Mouse (Mus musculus) retina, postnatal 1 day (tissue): ENCODE data around the gene Ppp1r26.

Experiments
- DNase-seq: peaks from one replicate; pipeline ENCODE4 v3.0.0-alpha.2; 2012

Gene Ppp1r26

GRCm38 (mm10) chr2:28446515-28447314, at the start of gene Ppp1r26:
Gene Ppp1r26, plus strand, starts transcription at chr2:28446800.
- DNase-seq, result peak; percentile 81

DNA sequence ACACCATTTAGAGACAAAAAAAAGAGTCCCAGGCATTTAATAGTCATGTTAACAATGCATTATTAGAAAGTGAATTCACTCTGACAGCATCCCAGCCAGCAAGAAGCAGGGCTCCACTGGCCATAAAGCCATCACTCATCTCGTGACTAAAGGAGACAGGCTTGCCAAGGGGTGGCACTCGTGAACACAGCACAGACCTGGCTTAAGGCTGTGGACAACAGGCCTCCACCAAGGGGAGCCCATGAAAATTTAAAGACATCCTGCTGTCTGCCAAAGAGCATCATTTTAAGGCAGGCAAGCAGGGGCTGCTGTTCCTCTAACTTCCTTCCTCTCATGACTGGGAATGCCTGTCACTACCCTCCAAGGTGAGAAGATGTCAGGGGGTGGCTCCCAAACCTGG, 49.7 kb upstream of the Ppp1r26 start:
- peak; percentile 31 for DNase-seq

DNA sequence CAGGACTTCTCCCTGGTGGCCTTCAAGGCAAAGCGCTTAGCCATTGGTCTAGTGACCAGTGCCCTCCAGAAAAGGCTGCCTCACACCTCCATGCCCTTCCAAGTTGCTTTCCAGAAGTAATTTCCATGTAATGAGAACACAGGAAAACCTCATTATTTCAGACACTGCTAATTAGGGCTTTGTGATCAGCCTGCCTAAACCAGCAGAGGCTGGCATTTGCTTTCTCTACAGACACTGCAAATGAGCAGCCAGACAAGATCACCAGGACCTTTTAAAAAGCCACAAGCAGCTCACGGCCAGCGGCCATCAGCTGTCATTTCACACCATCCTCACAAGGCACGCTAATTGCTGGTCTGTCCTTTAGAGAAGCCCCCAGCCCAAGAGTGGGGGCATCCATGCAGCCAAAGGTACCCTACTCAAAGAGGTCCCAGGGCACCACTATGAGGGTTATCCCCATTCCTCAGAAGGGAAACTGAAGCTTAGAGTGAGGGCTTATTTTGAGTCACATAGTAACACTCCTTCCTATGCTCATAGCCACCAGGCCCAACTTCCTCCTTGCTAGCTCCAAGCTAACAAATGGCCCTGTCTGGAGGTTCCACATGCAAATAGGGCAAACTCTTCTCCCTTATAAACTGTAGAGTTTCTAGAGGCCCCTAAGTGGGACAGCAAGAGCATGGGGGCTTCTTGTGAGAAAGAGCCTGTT, 49.0 kb upstream of the Ppp1r26 start:
- peak; percentile 79 for DNase-seq

DNA sequence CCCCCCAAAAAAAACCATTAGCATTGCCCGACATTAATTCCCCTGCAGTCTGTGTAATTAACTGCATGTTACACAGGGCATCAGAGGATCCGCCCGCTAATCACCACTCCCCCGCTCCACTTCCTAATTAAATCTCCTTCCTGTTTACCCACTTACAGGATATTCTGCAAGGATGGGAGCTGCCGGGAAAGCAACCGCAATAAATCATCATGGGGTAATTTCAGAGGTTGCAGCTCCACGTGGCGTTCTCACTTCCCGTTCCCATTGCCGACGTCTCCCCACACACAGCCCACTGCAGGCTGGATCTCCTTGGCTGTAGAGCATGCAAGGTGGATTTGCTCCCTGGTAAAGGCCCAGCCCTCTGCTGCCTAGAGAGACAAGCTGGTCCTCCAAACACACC, 45.0 kb upstream of the Ppp1r26 start:
- peak; percentile 73 for DNase-seq

- DNase-seq, result no peak
Observed at GRCm38 (mm10) chr2:28402128-28402527, 44.5 kb upstream of the Ppp1r26 start.

GRCm38 (mm10) chr2:28407796-28408195, 38.8 kb upstream of the Ppp1r26 start:
- DNase-seq, result no peak

- DNase-seq, result no peak
Observed at GRCm38 (mm10) chr2:28409144-28409543, 37.5 kb upstream of the Ppp1r26 start.

GRCm38 (mm10) chr2:28409566-28409965, 37.0 kb upstream of the Ppp1r26 start:
- peak; percentile 76 for DNase-seq

- DNase-seq, result peak; percentile 60
Observed at GRCm38 (mm10) chr2:28412936-28413335, 33.7 kb upstream of the Ppp1r26 start.

DNA sequence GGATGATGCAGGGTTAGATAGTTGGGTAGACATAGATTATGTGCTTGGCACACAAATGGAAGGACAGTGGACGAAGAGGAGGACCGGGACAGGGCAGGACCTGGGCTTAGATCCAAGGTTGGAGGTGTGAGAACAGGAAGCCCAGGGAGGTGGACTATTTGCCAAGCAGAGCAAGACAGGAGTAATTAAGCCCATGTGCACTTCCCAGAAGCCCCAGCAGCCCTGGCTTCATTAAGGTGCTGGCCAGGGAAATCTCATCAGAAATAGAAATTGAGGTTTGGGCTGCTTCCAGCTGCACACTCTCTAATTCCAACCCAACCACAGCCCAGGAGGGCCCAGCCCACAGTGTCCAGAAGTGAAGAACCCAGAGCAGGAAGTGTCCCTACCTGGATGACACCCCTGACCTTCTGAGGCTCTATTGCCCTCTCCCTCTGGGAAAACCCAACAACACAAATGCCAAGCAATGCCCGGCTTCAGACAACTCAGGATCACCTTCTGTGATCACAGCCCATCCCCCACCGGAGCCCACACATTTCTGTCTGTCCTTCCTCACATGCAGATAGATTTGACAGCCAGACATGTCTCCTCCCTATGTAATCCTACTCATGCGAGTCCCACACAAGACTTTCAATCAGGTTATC, 32.4 kb upstream of the Ppp1r26 start:
- no peak for DNase-seq

- DNase-seq, result no peak
Observed at GRCm38 (mm10) chr2:28414757-28415137, 31.9 kb upstream of the Ppp1r26 start.

- peak; percentile 97 for DNase-seq
Observed at GRCm38 (mm10) chr2:28415387-28416024, 31.1 kb upstream of the Ppp1r26 start.

- peak; percentile 41 for DNase-seq
Observed at GRCm38 (mm10) chr2:28416511-28416910, 30.1 kb upstream of the Ppp1r26 start.

- peak; percentile 91 for DNase-seq
Observed at GRCm38 (mm10) chr2:28418034-28418433, 28.6 kb upstream of the Ppp1r26 start.

GRCm38 (mm10) chr2:28419898-28420297, 26.7 kb upstream of the Ppp1r26 start:
- DNase-seq, result peak; percentile 93

DNA sequence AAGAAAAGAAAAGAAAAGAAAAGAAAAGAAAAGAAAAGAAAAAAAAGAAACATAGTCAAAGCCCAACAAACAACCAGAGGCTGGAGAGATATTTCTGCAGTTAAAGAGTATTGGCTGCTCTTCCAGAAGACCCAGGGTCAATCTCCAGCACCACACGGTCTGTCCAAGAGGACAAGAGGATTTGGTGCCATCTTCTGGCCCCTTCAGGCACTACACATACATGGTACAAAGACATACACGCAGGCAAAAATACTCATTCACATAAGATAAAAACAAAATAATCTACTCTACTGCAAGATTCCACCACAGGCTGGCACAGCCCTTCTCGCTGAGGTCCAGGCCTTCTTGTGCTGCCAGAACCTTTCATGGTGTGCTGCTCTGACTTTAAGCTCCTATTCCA, 23.4 kb upstream of the Ppp1r26 start:
- peak; percentile 73 for DNase-seq

GRCm38 (mm10) chr2:28427226-28427625, 19.4 kb upstream of the Ppp1r26 start:
- no peak for DNase-seq

GRCm38 (mm10) chr2:28430846-28431245, 15.8 kb upstream of the Ppp1r26 start:
- DNase-seq, result no peak

GRCm38 (mm10) chr2:28432811-28433210, 13.8 kb upstream of the Ppp1r26 start:
- DNase-seq, result peak; percentile 48

DNA sequence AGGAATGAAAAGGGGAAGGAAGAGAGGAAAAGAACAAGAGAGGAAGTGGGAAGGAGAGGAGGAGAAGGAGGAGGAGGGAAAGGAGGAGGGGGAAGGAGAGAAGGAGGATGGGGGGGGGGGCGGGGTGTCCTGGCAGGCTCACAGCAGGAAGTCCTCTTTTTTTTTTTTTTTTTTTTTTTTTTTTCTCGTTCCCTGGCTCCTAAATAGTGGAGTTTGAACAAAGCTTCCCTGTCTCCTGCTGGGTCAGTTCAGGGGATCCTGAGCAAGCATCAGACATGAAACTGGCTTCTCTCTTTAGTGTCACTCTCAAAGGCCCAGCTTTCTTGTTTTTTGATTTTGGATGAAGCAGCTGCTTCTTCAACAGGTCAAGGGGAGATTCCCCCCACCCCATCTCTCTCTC, 13.1 kb upstream of the Ppp1r26 start:
- no peak for DNase-seq

GRCm38 (mm10) chr2:28435401-28435800, 11.2 kb upstream of the Ppp1r26 start:
- DNase-seq, result no peak

GRCm38 (mm10) chr2:28440842-28441241, 5.8 kb upstream of the Ppp1r26 start:
- no peak for DNase-seq

GRCm38 (mm10) chr2:28445082-28445481, 1.5 kb upstream of the Ppp1r26 start:
- DNase-seq, result no peak
